Mouse (Mus musculus) cerebellum, adult 2 months (tissue): ENCODE measurements around the gene Mycn. TPM values are rescaled to one million over a fixed set of nuclear protein-coding genes. Genes with fewer than 3 reads are reported as not detected.

Source experiments
- DNase-seq, 2 experiments: peaks; one replicate each; pipeline ENCODE4 v3.0.0; 2021
- H3K27ac ChIP-seq: fragments of 200-500 bp; 2 replicates; pipeline ENCODE4 v1.5.1; 2012; ENCODE audit warnings: low read length, control low read depth, inconsistent platforms; ENCODE audit not compliant: insufficient read depth
- H3K27me3 ChIP-seq: fragments of 200-500 bp; 2 replicates; pipeline ENCODE4 v1.6.1; 2012; ENCODE audit warnings: inconsistent platforms, mild to moderate bottlenecking, low read length, moderate library complexity; ENCODE audit not compliant: control insufficient read depth, insufficient read depth
- H3K4me1 ChIP-seq: fragments of 200-500 bp; 2 replicates; pipeline ENCODE4 v1.6.1; 2011; ENCODE audit warnings: low read length; ENCODE audit not compliant: control insufficient read depth, insufficient read depth
- H3K4me3 ChIP-seq: fragments of 200-500 bp; replicated peaks from 2 replicates; pipeline ENCODE3; 2011; ENCODE audit warnings: mild to moderate bottlenecking, low read depth, low read length, control low read depth; ENCODE audit not compliant: insufficient read depth
- CTCF ChIP-seq: fragments of 200-500 bp; IDR thresholded peaks from 2 replicates; pipeline ENCODE4 v1.5.1; 2011; ENCODE audit warnings: low read depth, mild to moderate bottlenecking, control low read depth, low read length, moderate library complexity, borderline replicate concordance; ENCODE audit not compliant: insufficient read depth
- POLR2A ChIP-seq: fragments of 200-500 bp; IDR thresholded peaks from 2 replicates; pipeline ENCODE4 v1.6.1; 2011; ENCODE audit warnings: low read length, control low read depth, borderline replicate concordance; ENCODE audit not compliant: insufficient read depth
- WGBS: fragments of 180-500 bp; shearing (Covaris S2); methylation state at CpG from one replicate; pipeline ENCODE4 v1.1.7; 2018; 5-methylcytosine and 5-hydroxymethylcytosine counted together
- polyA plus RNA-seq: library from polyadenylated mRNA; depleted of rRNA; stranded (reverse); fragments of >200 nt; gene quantifications from 2 replicates; pipeline ENCODE4 v1.2.3, GENCODE M21; 2012

Gene Mycn
- polyA plus RNA-seq, 1 experiment: 4.2 TPM

DNA sequence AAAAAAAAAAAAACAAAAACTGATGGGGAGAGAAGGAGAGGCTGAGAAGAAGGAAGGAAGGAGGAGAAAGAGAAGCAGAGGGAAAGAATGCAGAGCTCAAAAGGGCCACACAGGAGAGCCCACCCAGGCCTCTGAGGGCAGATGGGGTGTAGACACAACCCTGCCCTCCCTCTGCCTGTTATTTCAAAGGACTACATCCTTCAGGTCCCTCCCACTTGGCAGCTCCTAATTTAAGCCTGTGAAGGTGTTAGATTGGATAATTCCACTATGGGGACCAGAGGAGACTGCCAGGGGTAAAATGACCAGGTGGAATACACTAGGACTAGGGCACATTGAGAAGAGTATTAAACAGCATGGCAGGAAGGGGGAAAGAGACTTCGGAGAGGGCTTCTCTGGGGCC, 37.6 kb downstream of the Mycn start:
- Histone ChIP-seq H3K27ac (no peak overlapping the region), H3K4me1 (peaks cover 9% of the 10 kb centered on the region), H3K4me3 (no peak overlapping the region), H3K27me3 (no peaks in the 10 kb centered on the region)
- TF ChIP-seq POLR2A (no peak), CTCF (no peak)
- WGBS: 4% methylated on average over 1 of the region's 1 CpGs
- no peak for DNase-seq

DNA sequence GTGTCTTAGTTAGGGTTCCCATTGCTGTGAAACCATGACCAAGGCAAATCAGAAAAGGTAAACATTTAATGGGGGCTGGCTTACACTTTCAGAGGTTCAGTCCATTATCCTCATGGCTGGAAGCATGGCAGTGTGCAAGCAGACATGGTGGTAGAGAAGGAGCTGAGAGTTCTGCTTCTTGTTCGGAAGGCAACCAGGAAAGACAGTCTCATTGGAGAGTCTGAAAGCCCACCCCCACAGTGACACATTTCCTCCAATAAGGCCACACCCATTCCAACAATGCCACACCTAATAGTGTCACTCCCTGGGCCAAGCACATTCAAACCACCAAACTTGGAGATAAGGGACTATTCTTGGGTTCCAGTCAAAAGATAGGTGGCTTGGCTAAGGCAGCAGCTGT, 39.3 kb downstream of the Mycn start:
- H3K27ac ChIP-seq: no peak overlapping the region
- H3K4me1 ChIP-seq: peaks cover 9% of the 10 kb centered on the region
- H3K27me3 ChIP-seq: no peaks in the 10 kb centered on the region
- 96% methylated on average over 1 of the region's 1 CpGs for WGBS
- H3K4me3 ChIP-seq: no peak overlapping the region
- TF ChIP-seq CTCF: no peak
- DNase-seq: no peak

DNA sequence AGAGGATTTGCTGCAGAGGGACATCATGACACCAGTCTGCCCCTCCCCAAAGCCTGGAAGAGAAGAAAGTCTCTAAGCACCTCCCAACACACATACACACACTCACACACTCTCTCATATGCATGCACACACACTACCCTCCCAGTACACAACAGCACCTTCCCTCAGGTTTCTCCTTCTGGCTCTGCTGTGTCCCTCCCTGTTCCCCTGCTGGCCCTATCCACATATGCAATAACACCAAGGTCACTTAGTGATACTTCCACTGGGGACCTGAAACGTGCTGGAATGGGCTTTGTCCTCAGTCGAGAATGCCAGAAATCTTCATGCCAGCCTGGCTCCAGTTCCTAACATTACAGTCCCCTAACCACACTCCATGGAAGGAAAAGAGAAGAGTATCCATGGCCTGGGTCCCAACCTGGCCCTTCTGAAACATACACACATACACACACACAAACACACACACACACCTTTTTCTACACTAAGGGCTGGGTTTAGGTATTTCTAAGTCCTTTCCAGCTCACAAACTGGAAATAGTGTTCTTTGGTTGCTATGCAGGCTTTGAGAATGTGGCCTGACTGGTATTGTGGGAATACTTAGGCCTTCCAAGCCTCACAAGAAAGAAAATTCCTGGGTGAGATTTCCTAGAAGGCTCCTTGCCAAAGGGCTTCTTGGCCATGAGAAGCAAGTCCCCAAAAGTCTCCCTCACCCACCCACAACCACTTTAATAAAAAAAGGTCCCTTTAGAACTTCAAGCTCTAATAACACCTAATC, 43.2 kb downstream of the Mycn start:
- TF ChIP-seq POLR2A (no peak), CTCF (no peak)
- WGBS: 42% methylated on average over 2 of the region's 2 CpGs
- no peak for DNase-seq
- Histone ChIP-seq H3K27ac (no peak overlapping the region), H3K4me1 (no peaks in the 10 kb centered on the region), H3K27me3 (no peaks in the 10 kb centered on the region; the same call in 1 of the 2 replicates), H3K4me3 (no peak overlapping the region)

DNA sequence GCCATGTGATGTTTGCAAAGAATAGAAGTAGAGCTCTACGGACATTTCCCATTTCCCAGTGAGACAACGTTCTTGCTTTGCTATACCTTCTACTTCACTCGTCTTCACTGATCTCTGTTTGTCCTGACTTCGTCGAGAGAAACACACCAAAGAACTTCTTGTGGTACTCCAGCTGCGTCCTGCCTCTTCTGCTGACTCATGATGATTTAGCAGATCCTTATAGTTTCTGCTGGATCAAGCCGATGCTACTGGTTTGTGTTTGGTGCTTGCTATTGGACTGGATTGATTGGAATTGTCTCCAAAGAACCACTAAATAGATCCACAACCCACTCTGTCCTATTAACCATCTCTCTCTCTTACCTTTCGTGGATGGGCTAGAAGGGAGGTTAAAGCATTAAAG, 47.7 kb downstream of the Mycn start:
- Histone ChIP-seq H3K27me3 (no peaks in the 10 kb centered on the region; the same call in 1 of the 2 replicates), H3K4me3 (no peak overlapping the region), H3K4me1 (no peaks in the 10 kb centered on the region; the same call in 1 of the 2 replicates), H3K27ac (no peak overlapping the region)
- no peak for DNase-seq
- no peak for TF ChIP-seq CTCF
- no peak for TF ChIP-seq POLR2A
- WGBS: 95% methylated on average over 8 of the region's 8 CpGs

DNA sequence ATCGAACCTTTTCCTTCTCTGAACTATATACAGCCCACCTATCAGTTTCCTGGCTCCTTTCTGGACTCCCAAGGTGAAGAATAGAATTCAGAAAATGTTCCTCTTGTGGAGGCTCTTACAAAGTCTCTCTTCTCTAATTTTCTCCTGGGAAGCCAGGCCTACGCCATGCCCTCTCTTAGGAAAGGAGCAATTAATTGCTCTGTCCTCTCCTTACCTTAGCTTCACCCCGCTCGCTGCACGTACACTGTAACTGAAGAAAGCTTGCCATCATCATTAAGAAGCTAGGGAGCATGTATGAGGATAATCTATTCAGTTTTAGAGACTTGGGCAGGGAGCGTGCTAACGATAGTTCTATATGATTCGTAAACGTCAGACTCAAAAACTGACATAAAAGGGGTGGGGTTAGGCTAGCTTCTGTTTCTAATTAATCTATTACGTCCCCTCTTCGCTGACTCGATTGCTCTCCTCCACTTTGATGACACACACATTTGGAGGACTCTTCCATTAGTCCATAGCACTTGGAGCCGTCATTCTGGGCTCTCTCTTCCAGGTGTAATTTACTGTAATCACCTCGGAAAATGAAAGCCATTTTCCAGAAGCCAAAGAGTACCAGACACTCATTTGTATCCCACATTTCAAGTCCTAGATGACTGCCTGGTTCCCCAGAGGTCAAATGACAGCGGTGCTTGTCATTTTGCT, 55.4 kb downstream of the Mycn start:
- Histone ChIP-seq H3K4me3 (no peak overlapping the region), H3K27ac (no peak overlapping the region), H3K4me1 (no peaks in the 10 kb centered on the region; the same call in 1 of the 2 replicates), H3K27me3 (no peaks in the 10 kb centered on the region; the same call in 1 of the 2 replicates)
- 90% methylated on average over 15 of the region's 15 CpGs for WGBS
- DNase-seq: no peak
- TF ChIP-seq CTCF (no peak), POLR2A (no peak)
